Mouse (Mus musculus): ENCODE data around the gene Rgcc. TPM values are rescaled to one million over a fixed set of nuclear protein-coding genes. Genes with fewer than 3 reads are reported as not detected.

Rgcc gene
- polyA plus RNA-seq, 1 experiment, result 91.9 TPM

DNA sequence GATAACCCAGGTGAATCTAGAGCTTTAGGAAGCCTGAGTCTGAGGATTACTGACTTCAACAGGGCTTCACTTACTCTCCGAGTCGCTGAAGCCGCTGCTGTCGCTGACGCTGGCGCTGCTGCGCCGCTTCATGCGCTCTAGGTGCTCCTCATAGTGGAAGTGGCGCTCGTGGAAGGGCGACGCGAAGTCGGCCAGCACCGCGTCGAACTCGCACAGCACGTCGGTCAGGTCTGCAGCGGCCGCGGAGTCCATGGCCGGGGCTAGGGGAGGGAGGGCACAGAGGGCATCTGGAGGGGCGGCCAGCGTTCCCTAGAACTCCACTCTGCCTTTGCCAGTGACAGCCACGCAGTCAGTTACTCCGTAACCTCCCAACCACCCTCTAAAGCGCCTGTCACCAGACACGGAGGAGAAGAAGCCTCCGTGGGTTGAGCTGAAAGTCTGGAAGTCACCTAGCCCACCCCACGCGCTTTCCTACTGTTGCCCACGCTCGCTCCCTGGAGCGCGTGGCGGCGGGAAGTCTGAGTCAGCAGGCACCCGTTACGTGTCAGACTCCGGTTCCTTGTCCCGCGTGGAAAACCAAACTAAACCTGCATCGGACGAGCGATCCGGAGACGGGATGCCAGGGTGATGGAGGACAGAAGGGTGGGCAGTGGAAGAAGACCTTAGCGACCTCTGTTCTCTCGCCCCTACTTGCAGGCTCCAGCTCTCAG, 649 bp downstream of the Rgcc start:
- under 1% methylated on average over 52 of the region's 52 CpGs for WGBS
- no peaks in the 10 kb centered on the region for H3K27me3 ChIP-seq (replicated peaks; ENCODE audit: control insufficient read depth, insufficient read depth, low read length)
- TF ChIP-seq POLR2A (IDR thresholded peaks at IDR 0.05; ENCODE audit: low read depth, low read length) (no peak), CTCF (conservative IDR thresholded peaks at IDR 0.05; ENCODE audit: insufficient read depth, insufficient read length, low read depth, low read length) (no peak)
- peak overlapping the region; percentile 59 for H3K4me3 ChIP-seq (ENCODE audit: insufficient read depth, low read depth, low read length)
- H3K4me1 ChIP-seq (ENCODE audit: control insufficient read depth, insufficient read depth, low read length), result no peaks in the 10 kb centered on the region
- peak overlapping the region; percentile 37 for H3K27ac ChIP-seq (ENCODE audit: insufficient read depth, low read depth, low read length)
- no peaks in the 10 kb centered on the region; the same call in 1 of the 2 replicates for H3K36me3 ChIP-seq (ENCODE audit: control insufficient read depth, insufficient read depth, low read length)
- no peak for DNase-seq

DNA sequence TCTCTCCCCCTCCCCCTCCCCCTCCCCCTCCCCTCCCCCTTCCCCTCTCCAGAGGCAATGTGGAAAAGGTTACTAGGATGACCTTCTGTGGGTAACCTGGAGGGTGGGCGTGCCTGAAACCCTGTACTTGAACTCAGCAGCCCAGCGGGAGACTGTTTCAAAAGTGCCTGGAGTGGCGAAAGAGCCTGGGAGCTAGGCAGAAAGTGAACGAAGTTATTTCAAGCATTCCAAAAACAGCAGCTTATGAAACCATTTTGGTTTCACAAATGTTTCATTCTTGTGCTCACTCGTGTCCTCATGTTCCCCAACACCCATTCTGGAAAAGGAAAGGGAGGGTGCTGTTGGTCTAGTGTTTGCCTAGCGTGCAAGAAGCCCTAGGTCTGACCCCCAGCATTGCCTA, 1.6 kb downstream of the Rgcc start:
- H3K4me3 ChIP-seq (ENCODE audit: insufficient read depth, low read depth, low read length), result peak overlapping the region; percentile 59
- peak; percentile 50 for DNase-seq
- no peaks in the 10 kb centered on the region for H3K4me1 ChIP-seq (ENCODE audit: control insufficient read depth, insufficient read depth, low read length)
- TF ChIP-seq POLR2A (IDR thresholded peaks at IDR 0.05; ENCODE audit: low read depth, low read length), result no peak
- TF ChIP-seq CTCF (conservative IDR thresholded peaks at IDR 0.05; ENCODE audit: insufficient read depth, insufficient read length, low read depth, low read length), result no peak
- peak overlapping the region; percentile 81 for H3K27ac ChIP-seq (ENCODE audit: insufficient read depth, low read depth, low read length)
- H3K36me3 ChIP-seq (ENCODE audit: control insufficient read depth, insufficient read depth, low read length), result no peaks in the 10 kb centered on the region; the same call in 1 of the 2 replicates
- 36% methylated on average over 6 of the region's 6 CpGs for WGBS
- no peaks in the 10 kb centered on the region for H3K27me3 ChIP-seq (replicated peaks; ENCODE audit: control insufficient read depth, insufficient read depth, low read length)

DNA sequence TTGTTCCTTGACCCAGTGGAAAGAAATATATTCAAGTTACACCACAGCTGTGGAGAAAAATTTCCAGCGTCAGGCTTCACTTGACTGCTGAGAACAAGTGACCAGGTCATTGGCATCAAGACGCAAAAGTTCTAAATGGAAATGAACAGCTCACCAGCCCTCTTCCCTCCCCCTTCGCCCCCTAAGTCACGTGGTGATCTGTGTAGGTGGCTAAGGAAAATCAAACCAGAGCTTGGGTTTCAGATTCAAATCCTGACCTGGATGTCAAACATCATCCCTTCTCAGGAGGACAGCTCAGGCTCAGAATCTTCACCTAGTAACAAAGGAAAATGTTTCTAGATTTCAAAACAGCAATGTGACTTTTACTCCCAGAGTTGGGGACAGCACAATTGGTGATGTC, 2.2 kb downstream of the Rgcc start:
- Histone ChIP-seq H3K4me3 (ENCODE audit: insufficient read depth, low read depth, low read length) (peak overlapping the region; percentile 18), H3K27ac (ENCODE audit: insufficient read depth, low read depth, low read length) (peak overlapping the region; percentile 70), H3K36me3 (ENCODE audit: control insufficient read depth, insufficient read depth, low read length) (no peaks in the 10 kb centered on the region; the same call in 1 of the 2 replicates), H3K27me3 (replicated peaks; ENCODE audit: control insufficient read depth, insufficient read depth, low read length) (no peaks in the 10 kb centered on the region), H3K4me1 (ENCODE audit: control insufficient read depth, insufficient read depth, low read length) (no peaks in the 10 kb centered on the region)
- peak; percentile 60 for DNase-seq
- TF ChIP-seq CTCF (conservative IDR thresholded peaks at IDR 0.05; ENCODE audit: insufficient read depth, insufficient read length, low read depth, low read length), result no peak
- WGBS, result 41% methylated on average over 4 of the region's 4 CpGs

DNA sequence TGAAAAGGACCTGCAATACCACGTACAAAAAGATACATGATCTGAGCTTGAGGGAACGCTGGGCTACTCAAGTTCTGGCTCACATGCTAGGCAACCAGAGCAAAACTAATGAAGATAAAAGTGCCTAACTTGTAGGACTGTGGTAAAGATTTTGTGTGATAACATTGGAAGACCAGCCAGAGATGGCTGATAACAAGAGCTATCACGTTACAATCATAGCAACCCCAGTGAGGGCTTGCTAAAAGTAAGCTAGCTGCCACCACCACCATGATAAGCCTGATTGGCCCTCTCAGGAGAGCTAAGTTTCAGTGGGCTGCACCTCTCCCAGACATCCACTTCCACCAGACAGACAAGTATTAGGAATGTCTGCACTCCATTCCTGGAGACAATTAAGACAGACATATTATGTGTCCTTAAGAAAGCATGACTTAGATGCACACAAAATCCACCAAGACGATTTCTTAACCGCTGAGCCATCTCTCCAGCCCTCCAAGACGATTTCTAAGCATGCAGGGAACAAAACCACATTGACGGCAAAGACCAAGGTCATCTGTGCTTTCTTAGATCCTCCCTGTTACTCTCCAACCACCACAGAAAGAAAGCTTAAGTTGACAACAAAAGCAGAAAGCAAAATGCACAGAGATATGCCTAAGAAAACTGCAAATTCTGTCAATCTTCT, 3.0 kb downstream of the Rgcc start:
- Histone ChIP-seq H3K36me3 (ENCODE audit: control insufficient read depth, insufficient read depth, low read length) (no peaks in the 10 kb centered on the region; the same call in 1 of the 2 replicates), H3K27ac (ENCODE audit: insufficient read depth, low read depth, low read length) (peak overlapping the region; percentile 45), H3K27me3 (replicated peaks; ENCODE audit: control insufficient read depth, insufficient read depth, low read length) (no peaks in the 10 kb centered on the region), H3K4me3 (ENCODE audit: insufficient read depth, low read depth, low read length) (peak overlapping the region; percentile 16; the same call in 1 of the 2 replicates), H3K4me1 (ENCODE audit: control insufficient read depth, insufficient read depth, low read length) (no peaks in the 10 kb centered on the region)
- 56% methylated on average over 7 of the region's 7 CpGs for WGBS
- no peak for TF ChIP-seq POLR2A (IDR thresholded peaks at IDR 0.05; ENCODE audit: low read depth, low read length)
- no peak for TF ChIP-seq CTCF (conservative IDR thresholded peaks at IDR 0.05; ENCODE audit: insufficient read depth, insufficient read length, low read depth, low read length)
- no peak for DNase-seq

DNA sequence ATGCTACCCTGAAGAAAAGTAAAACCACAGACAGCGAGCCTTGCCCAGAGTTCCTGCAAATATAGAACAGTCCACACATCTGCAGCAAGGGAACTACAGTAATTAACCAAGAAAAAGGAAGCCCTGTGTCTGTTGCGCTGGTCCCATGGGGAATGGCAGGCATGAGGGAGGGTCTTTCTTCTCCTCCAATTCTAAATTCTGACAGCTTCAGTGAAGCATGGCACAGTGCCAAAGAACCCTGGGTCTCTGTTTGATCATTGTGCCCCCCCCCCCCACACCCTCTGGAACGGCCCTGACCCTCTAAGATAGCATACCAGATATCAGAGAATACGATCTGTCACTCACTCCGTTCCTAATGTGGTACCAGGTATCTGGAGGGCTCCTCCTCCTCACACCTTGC, 4.6 kb downstream of the Rgcc start:
- H3K27me3 ChIP-seq (replicated peaks; ENCODE audit: control insufficient read depth, insufficient read depth, low read length), result no peaks in the 10 kb centered on the region
- no peaks in the 10 kb centered on the region for H3K4me1 ChIP-seq (ENCODE audit: control insufficient read depth, insufficient read depth, low read length)
- 67% methylated on average over 5 of the region's 5 CpGs for WGBS
- no peak for TF ChIP-seq POLR2A (IDR thresholded peaks at IDR 0.05; ENCODE audit: low read depth, low read length)
- no peak for TF ChIP-seq CTCF (conservative IDR thresholded peaks at IDR 0.05; ENCODE audit: insufficient read depth, insufficient read length, low read depth, low read length)
- no peaks in the 10 kb centered on the region; the same call in 1 of the 2 replicates for H3K36me3 ChIP-seq (ENCODE audit: control insufficient read depth, insufficient read depth, low read length)
- no peak for DNase-seq
- 0 out of 2 replicates have a peak overlapping the region, but pooled peaks have one; percentile 7 for H3K4me3 ChIP-seq (ENCODE audit: insufficient read depth, low read depth, low read length)
- no peak overlapping the region for H3K27ac ChIP-seq (ENCODE audit: insufficient read depth, low read depth, low read length)

DNA sequence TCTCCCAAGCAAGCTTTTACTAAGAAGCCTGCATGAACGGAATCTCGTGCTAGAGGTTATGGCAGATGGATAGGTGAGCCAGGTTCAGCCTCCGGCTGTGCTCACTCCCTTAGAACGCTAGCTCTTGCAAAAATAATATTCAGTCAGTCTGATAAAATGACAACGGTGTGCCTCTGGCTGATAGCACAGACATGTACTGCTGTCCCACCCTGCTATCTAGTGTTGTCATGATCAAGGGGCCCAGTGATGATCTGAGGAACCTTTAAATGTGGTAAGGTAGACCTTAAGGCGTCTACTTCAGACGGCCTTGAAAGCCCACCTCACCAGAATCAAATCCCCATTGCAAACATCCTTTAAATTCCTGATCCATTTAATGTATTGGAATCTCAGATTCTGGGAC, 5.2 kb downstream of the Rgcc start:
- Histone ChIP-seq H3K4me1 (ENCODE audit: control insufficient read depth, insufficient read depth, low read length) (no peaks in the 10 kb centered on the region), H3K27ac (ENCODE audit: insufficient read depth, low read depth, low read length) (no peak overlapping the region), H3K36me3 (ENCODE audit: control insufficient read depth, insufficient read depth, low read length) (no peaks in the 10 kb centered on the region; the same call in 1 of the 2 replicates), H3K4me3 (ENCODE audit: insufficient read depth, low read depth, low read length) (no peak overlapping the region), H3K27me3 (replicated peaks; ENCODE audit: control insufficient read depth, insufficient read depth, low read length) (no peaks in the 10 kb centered on the region)
- 74% methylated on average over 7 of the region's 7 CpGs for WGBS
- no peak for TF ChIP-seq POLR2A (IDR thresholded peaks at IDR 0.05; ENCODE audit: low read depth, low read length)
- no peak for DNase-seq

DNA sequence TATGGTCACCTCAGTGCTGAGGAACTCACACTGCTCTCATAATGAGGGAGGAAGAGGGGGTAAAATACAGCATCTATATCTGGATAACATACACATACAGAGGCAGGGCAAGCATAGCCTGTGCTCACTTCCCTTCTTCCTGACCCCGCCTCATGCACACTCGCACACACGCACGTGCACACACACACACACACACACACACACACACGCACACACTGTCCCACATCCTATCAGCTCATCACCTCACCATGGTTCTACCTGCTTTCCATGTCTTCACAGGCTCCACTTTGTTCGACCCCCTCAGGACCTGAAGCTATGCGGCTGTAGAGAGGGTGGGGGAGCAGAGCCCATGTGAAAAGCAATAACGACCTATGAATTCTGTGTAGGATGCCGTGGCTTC, 5.9 kb downstream of the Rgcc start:
- Histone ChIP-seq H3K27me3 (replicated peaks; ENCODE audit: control insufficient read depth, insufficient read depth, low read length) (no peaks in the 10 kb centered on the region), H3K4me1 (ENCODE audit: control insufficient read depth, insufficient read depth, low read length) (no peaks in the 10 kb centered on the region), H3K36me3 (ENCODE audit: control insufficient read depth, insufficient read depth, low read length) (no peaks in the 10 kb centered on the region; the same call in 1 of the 2 replicates), H3K27ac (ENCODE audit: insufficient read depth, low read depth, low read length) (peak overlapping the region; percentile 37; the same call in 1 of the 2 replicates), H3K4me3 (ENCODE audit: insufficient read depth, low read depth, low read length) (peak overlapping the region; percentile 13; the same call in 1 of the 2 replicates)
- TF ChIP-seq CTCF (conservative IDR thresholded peaks at IDR 0.05; ENCODE audit: insufficient read depth, insufficient read length, low read depth, low read length) (no peak), POLR2A (IDR thresholded peaks at IDR 0.05; ENCODE audit: low read depth, low read length) (no peak)
- 82% methylated on average over 9 of the region's 9 CpGs for WGBS
- DNase-seq, result no peak

Measured in kidney, adult 2 months (tissue).